Mouse (Mus musculus): ENCODE results near the gene Mark3. TPM values are rescaled to one million over a fixed set of nuclear protein-coding genes. Genes with fewer than 3 reads are reported as not detected.

Gene Mark3
- total RNA-seq, 1 experiment: 90.9 TPM

DNA sequence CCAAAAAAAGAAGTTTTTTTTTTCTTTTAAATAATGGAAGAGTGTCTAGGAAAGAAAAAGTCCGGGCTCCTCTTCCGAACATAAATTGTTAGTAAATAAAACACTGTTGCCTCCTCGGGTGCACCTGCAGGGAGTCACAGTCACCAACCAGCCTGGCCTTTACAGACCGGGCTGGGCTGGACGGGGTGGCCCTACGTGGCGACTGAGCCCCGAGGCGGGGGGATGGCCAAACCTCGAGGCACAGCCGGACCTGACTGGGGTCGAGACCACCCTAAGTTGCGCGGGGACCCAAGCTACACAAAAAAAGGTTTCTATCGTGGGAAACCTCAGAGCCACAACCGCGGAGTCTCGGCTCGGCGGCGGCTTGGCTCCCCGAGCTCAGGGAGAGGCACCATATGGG lies 37.0 kb upstream of the Mark3 start:
- Histone ChIP-seq H3K4me1 (ENCODE audit: control insufficient read depth in 2 of 2, insufficient read depth in 2 of 2, low read length in 2 of 2, poor library complexity in 1 of 2) (peaks cover 3 to 8% of the 10 kb centered on the region in 2 experiments; a peak in 2 of 4 replicates), H3K4me3 (ENCODE audit: insufficient read depth in 1 of 2, low read depth in 1 of 2, low read length in 2 of 2, poor library complexity in 1 of 2, severe bottlenecking in 1 of 2) (peak overlapping the region; percentile 80 to 100), H3K9ac (ENCODE audit: insufficient read depth, low read depth, low read length, poor library complexity, severe bottlenecking) (peak overlapping the region; percentile 100), H3K9me3 (ENCODE audit: control insufficient read depth, insufficient read depth, low read depth, low read length) (no peaks in the 10 kb centered on the region), H3K36me3 (ENCODE audit: control insufficient read depth, insufficient read depth, low read length, poor library complexity, severe bottlenecking) (peaks cover 30% of the 10 kb centered on the region), H3K27ac (ENCODE audit: insufficient read depth, low read depth, low read length, poor library complexity, severe bottlenecking) (peak overlapping the region; percentile 92)
- in situ Hi-C loops (cut with MboI; ENCODE audit: low sequenced_read_pairs in 2 of 2, unreplicated experiment in 2 of 2): loop anchor here in 1 of 2 experiments (25.0 kb wide), 1 partner anchor 850 kb away; the partner anchor contains the start of gene 1700001K19Rik
- TF ChIP-seq ZC3H11A (IDR thresholded peaks at IDR 0.05; ENCODE audit: borderline replicate concordance, low read depth, low read length): no peak
- no peak for TF ChIP-seq MAFK (IDR thresholded peaks at IDR 0.05; ENCODE audit: insufficient read depth, low read depth, low read length)
- TF ChIP-seq CHD2 (IDR thresholded peaks at IDR 0.05; ENCODE audit: low read depth, low read length): no peak
- no peak for TF ChIP-seq HCFC1 (IDR thresholded peaks at IDR 0.05; ENCODE audit: borderline replicate concordance, insufficient read depth, low read length)
- no peak for TF ChIP-seq ZNF384 (IDR thresholded peaks at IDR 0.05; ENCODE audit: low read depth, low read length)
- no peak for DNase-seq (ENCODE audit: low read depth, low spot score)

DNA sequence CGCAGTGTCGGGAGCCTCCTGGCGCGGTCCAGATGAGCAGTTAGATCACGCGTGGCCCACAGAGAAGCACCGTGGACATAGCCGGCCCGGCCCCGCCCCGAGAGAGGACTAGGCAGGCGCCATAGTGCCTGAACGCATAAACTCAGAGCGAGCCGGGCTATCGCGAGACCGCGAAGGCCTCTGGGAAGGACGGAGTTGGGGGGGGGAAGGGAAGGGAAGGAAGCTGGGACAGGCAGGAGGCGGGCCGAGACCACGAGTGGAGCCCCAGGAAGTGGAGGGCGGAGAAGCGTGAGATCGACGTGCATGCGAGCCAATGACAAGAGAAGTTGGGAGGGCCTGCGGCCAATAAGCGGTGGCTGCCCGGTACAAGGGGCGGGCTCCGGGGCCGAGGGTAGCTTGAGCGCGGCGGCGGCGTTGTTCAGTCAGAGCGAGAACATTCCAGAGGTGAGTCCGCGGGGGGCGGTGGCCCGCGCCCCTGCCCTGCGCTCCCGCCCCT lies 36.5 kb upstream of the Mark3 start, which contains the start of gene Eif5:
Eif5 (plus strand) TSS at position 221 of the 496 bp plus-strand sequence.
- Histone ChIP-seq H3K9me3 (ENCODE audit: control insufficient read depth, insufficient read depth, low read depth, low read length) (no peaks in the 10 kb centered on the region), H3K4me1 (ENCODE audit: control insufficient read depth in 2 of 2, insufficient read depth in 2 of 2, low read length in 2 of 2, poor library complexity in 1 of 2) (peaks cover 3 to 8% of the 10 kb centered on the region in 2 experiments; a peak in 2 of 4 replicates), H3K4me3 (ENCODE audit: insufficient read depth in 1 of 2, low read depth in 1 of 2, low read length in 2 of 2, poor library complexity in 1 of 2, severe bottlenecking in 1 of 2) (peak within 1 kb of the TSS; percentile 85 to 100), H3K9ac (ENCODE audit: insufficient read depth, low read depth, low read length, poor library complexity, severe bottlenecking) (peak within 1 kb of the TSS; percentile 100), H3K36me3 (ENCODE audit: control insufficient read depth, insufficient read depth, low read length, poor library complexity, severe bottlenecking) (peaks cover 34% of the 10 kb centered on the region), H3K27ac (ENCODE audit: insufficient read depth, low read depth, low read length, poor library complexity, severe bottlenecking) (peak within 1 kb of the TSS; percentile 92)
- DNase-seq (ENCODE audit: low read depth, low spot score): peak; percentile 99
- in situ Hi-C loops (cut with MboI; ENCODE audit: low sequenced_read_pairs in 2 of 2, unreplicated experiment in 2 of 2): loop anchor here in 1 of 2 experiments (25.0 kb wide), 1 partner anchor 851 kb away; the partner anchor contains the start of gene 1700001K19Rik
- TF ChIP-seq ZNF384 (IDR thresholded peaks at IDR 0.05; ENCODE audit: low read depth, low read length) (no peak), CHD2 (IDR thresholded peaks at IDR 0.05; ENCODE audit: low read depth, low read length) (peak; percentile 100), HCFC1 (IDR thresholded peaks at IDR 0.05; ENCODE audit: borderline replicate concordance, insufficient read depth, low read length) (peak; percentile 67; the same call in 1 of the 2 replicates)

DNA sequence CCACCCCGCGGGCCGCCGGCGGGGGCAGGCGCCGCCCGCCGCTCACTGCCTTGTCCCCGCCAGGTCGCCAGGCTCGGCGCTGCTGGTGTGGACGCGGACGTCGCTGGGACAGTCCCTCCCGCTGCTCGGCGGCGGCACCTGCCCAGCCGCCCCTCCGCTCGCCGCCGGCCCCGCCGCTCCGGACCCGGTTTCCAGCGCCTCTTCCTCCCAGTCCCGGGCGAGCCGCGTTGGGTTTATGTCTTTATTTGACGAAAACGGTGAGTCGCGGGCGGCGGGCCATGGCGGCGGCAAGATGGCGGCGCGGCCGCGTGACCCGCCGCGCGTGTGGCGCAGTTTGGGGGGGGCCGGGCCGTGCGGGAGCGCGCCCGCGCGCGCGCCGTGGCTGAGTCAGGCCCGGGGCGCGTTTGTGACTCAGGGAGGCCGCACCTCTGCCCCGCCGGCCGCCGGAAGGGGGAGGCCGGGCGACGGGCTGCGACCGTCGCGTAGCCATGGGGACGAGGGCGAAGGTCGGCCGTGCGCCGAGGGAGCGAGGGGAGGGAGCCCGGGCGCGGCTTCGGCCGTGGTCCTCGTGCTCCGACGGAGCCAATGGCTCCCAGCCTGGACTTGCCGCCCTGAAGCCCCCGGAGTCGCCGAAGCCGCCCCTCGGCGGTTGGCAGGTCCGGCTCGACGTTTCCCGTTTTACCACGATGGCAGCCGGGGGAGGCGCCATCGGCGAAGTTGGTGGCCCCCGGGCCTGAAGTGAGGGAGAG lies 35.9 kb upstream of the Mark3 start:
- TF ChIP-seq ZC3H11A (IDR thresholded peaks at IDR 0.05; ENCODE audit: borderline replicate concordance, low read depth, low read length) (no peak), CHD2 (IDR thresholded peaks at IDR 0.05; ENCODE audit: low read depth, low read length) (no peak), MAFK (IDR thresholded peaks at IDR 0.05; ENCODE audit: insufficient read depth, low read depth, low read length) (no peak), HCFC1 (IDR thresholded peaks at IDR 0.05; ENCODE audit: borderline replicate concordance, insufficient read depth, low read length) (no peak), ZNF384 (IDR thresholded peaks at IDR 0.05; ENCODE audit: low read depth, low read length) (no peak)

DNA sequence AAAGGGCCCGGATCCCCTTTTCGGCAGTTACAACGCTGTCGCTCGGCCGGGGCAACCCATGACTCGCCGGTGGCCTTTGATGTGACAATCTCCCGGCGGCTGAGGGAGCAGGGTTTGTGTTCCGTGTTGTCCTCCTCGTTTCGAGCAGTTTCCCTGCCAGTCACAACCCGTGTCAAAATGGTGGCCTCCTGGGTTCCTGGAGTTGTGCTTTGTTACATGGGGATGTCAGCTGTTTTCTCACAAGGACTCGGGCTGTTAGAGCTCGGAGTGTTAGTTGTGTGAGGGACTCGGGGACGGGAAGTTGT lies 35.3 kb upstream of the Mark3 start:
- in situ Hi-C loops (cut with MboI; ENCODE audit: low sequenced_read_pairs in 2 of 2, unreplicated experiment in 2 of 2): loop anchor here in 1 of 2 experiments (25.0 kb wide), 1 partner anchor 852 kb away; the partner anchor contains the start of gene 1700001K19Rik
- H3K36me3 ChIP-seq (ENCODE audit: control insufficient read depth, insufficient read depth, low read length, poor library complexity, severe bottlenecking): peaks cover 41% of the 10 kb centered on the region
- no peaks in the 10 kb centered on the region for H3K9me3 ChIP-seq (ENCODE audit: control insufficient read depth, insufficient read depth, low read depth, low read length)
- H3K4me1 ChIP-seq (ENCODE audit: control insufficient read depth in 2 of 2, insufficient read depth in 2 of 2, low read length in 2 of 2, poor library complexity in 1 of 2): peaks cover 3 to 4% of the 10 kb centered on the region in 2 experiments; a peak in 2 of 4 replicates
- no peak for TF ChIP-seq MAFK (IDR thresholded peaks at IDR 0.05; ENCODE audit: insufficient read depth, low read depth, low read length)
- TF ChIP-seq ZC3H11A (IDR thresholded peaks at IDR 0.05; ENCODE audit: borderline replicate concordance, low read depth, low read length): no peak
- TF ChIP-seq ZNF384 (IDR thresholded peaks at IDR 0.05; ENCODE audit: low read depth, low read length): no peak
- TF ChIP-seq CHD2 (IDR thresholded peaks at IDR 0.05; ENCODE audit: low read depth, low read length): no peak
- TF ChIP-seq HCFC1 (IDR thresholded peaks at IDR 0.05; ENCODE audit: borderline replicate concordance, insufficient read depth, low read length): no peak; the same call in 1 of the 2 replicates
- peak overlapping the region; percentile 87 for H3K27ac ChIP-seq (ENCODE audit: insufficient read depth, low read depth, low read length, poor library complexity, severe bottlenecking)
- peak overlapping the region; percentile 97 for H3K9ac ChIP-seq (ENCODE audit: insufficient read depth, low read depth, low read length, poor library complexity, severe bottlenecking)
- DNase-seq (ENCODE audit: low read depth, low spot score): no peak
- H3K4me3 ChIP-seq (ENCODE audit: insufficient read depth in 1 of 2, low read depth in 1 of 2, low read length in 2 of 2, poor library complexity in 1 of 2, severe bottlenecking in 1 of 2): peak overlapping the region; percentile 85

More for the DNA sequence above, 35.9 kb upstream of the Mark3 start:
- no peak for DNase-seq (ENCODE audit: low read depth, low spot score)
- H3K4me3 ChIP-seq (ENCODE audit: insufficient read depth in 1 of 2, low read depth in 1 of 2, low read length in 2 of 2, poor library complexity in 1 of 2, severe bottlenecking in 1 of 2): peak overlapping the region; percentile 85
- peak overlapping the region; percentile 87 for H3K27ac ChIP-seq (ENCODE audit: insufficient read depth, low read depth, low read length, poor library complexity, severe bottlenecking)
- H3K9me3 ChIP-seq (ENCODE audit: control insufficient read depth, insufficient read depth, low read depth, low read length): no peaks in the 10 kb centered on the region
- peaks cover 3 to 4% of the 10 kb centered on the region in 2 experiments; a peak in 2 of 4 replicates for H3K4me1 ChIP-seq (ENCODE audit: control insufficient read depth in 2 of 2, insufficient read depth in 2 of 2, low read length in 2 of 2, poor library complexity in 1 of 2)
- H3K9ac ChIP-seq (ENCODE audit: insufficient read depth, low read depth, low read length, poor library complexity, severe bottlenecking): peak overlapping the region; percentile 97
- peaks cover 38% of the 10 kb centered on the region for H3K36me3 ChIP-seq (ENCODE audit: control insufficient read depth, insufficient read depth, low read length, poor library complexity, severe bottlenecking)
- in situ Hi-C loops (cut with MboI; ENCODE audit: low sequenced_read_pairs in 2 of 2, unreplicated experiment in 2 of 2): loop anchor here in 1 of 2 experiments (25.0 kb wide), 1 partner anchor 851 kb away; the partner anchor contains the start of gene 1700001K19Rik
